Mouse (Mus musculus) cerebellum, adult (tissue): ENCODE measurements around the gene Acot10.
"Not testable (repeated sequence)": the region's sequence is repeated elsewhere in the genome, so short reads cannot be mapped to it uniquely, and the experiment has no call there.

ENCODE experiments used
- ATAC-seq: cut with Nextera tagmentation; 2 replicates; pipeline ENCODE4 v1.9.2; 2017; ENCODE audit warnings: mild to moderate bottlenecking, moderate library complexity, mixed read lengths; ENCODE audit not compliant: insufficient number of reproducible peaks, low FRiP score, low TSS enrichment

The Acot10 gene

GRCm38 (mm10) chr15:20666650-20667049 lies at the start of gene Acot10:
TSS of gene Acot10 (minus strand) at chr15:20666750.
- no peak for ATAC-seq

- no peak for ATAC-seq
These were observed 45.3 kb upstream of the Acot10 start for GRCm38 (mm10) chr15:20711859-20712258.

- ATAC-seq: no peak
These were observed 29.7 kb upstream of the Acot10 start for GRCm38 (mm10) chr15:20696229-20696628.

- ATAC-seq: no peak
These were observed 17.6 kb upstream of the Acot10 start for GRCm38 (mm10) chr15:20684200-20684599.

DNA sequence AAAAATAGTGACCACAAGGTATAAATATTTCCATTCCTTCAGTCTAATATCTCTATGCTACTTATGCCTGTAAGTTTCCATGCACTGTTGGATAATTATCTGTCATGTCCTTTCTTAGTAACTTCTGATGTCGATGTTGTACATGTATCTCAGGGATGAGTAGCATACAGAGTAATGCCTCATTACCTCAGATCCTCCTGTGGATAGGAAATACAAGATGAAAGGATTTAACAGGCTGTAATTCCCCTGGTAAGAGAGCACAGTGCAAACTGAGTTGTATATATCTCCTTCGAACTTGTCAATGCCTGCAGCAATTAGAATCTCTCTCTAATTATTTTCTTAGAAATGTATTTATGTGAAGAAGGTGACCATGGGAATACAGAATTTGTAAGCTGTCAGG lies 16.2 kb upstream of the Acot10 start:
- ATAC-seq: no peak

- not testable (repeated sequence) for ATAC-seq
These were observed 3.0 kb upstream of the Acot10 start for GRCm38 (mm10) chr15:20669507-20669906.

GRCm38 (mm10) chr15:20667989-20668388 lies 1.4 kb upstream of the Acot10 start:
- no peak for ATAC-seq

- ATAC-seq: no peak
These were observed 800 bp upstream of the Acot10 start for GRCm38 (mm10) chr15:20667350-20667749.

DNA sequence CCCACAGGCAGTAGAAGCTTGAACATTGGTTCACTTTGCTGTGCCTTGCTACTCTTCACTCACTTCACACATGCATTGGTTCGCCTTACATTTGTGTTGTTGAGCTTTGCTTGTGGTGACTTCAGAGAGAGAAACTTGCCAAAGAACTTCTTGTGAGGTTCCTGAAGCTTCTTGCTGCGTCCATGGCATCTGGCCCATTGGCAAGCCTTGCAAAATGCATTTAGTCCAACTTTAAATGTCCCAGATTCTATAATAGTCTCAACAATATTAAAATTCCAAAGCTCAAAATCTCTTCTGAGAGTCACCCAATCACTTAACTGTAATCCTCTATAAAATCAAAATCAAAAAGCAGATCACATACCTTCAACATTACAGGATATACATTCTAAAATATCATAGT lies 6.3 kb downstream of the Acot10 start:
- ATAC-seq: no peak

- no peak for ATAC-seq
These were observed 23.6 kb downstream of the Acot10 start for GRCm38 (mm10) chr15:20642905-20643414.

DNA sequence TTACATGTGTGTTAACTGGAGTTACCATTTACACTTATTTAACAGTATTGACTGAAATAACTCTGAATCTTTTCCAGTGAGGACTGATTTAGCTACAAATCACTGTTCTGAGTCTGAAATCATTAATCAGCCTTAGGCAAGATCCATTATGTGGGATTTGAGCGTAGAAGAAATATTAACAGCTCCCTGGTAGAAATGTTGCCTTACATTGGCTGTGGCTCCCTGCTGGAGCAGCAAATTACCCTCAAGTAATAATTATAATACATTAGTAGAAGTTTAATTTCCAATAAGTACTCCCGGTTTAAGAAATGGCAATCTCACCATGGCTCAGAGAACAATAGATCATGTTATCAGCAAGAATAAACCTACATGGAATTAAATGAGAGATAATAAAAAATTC lies 27.4 kb downstream of the Acot10 start:
- ATAC-seq: no peak

DNA sequence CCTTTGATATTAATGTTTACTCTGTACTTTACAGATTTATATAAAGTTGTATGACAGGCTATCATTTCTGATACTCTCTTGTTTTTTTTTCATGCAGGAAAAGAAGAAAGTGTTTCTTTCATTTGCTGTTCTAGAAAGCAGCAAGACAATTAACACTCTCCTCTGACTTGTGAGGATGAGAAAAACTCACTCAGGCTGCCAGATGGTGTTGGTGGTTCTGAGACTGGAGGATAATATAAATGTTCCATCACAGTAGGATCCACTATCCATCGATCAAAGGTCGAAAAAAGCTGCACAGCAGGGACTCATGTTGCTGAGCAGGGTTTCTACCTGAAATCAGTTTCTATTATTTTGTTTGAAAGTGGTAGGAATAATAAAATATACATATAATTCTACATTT lies 32.0 kb downstream of the Acot10 start:
- no peak for ATAC-seq
